Mouse (Mus musculus) bone marrow macrophage, adult 2 months (primary cell): ENCODE measurements around the gene Olfr874.

Experiments
- CTCF ChIP-seq: IDR thresholded peaks from 2 replicates; pipeline ENCODE4 v1.5.1; 2012; ENCODE audit warnings: low read depth, mild to moderate bottlenecking, low read length, moderate library complexity
- POLR2A ChIP-seq: IDR thresholded peaks from 2 replicates; pipeline ENCODE4 v1.6.1; 2012; ENCODE audit warnings: mild to moderate bottlenecking, low read depth, low read length, borderline replicate concordance

- TF ChIP-seq CTCF (no peak), POLR2A (no peak)
Measured at GRCm38 (mm10) chr9:37752006-37752405, 7.1 kb downstream of the Olfr874 start.
